Mouse (Mus musculus): Measurements from ENCODE around the gene Lsg1. TPM values are rescaled to one million over a fixed set of nuclear protein-coding genes. Genes with fewer than 3 reads are reported as not detected.
A peak's percentile ranks its signal among the peaks of the same experiment; 100 is the strongest.

The Lsg1 gene
- total and polyA plus RNA-seq, 2 experiments from 2014 or later = 16.7 to 42.1 TPM

- peak; percentile 92 for DNase-seq (ENCODE audit: low spot score)
- Histone ChIP-seq H3K9ac (replicated peaks; ENCODE audit: low read length) (peak overlapping the region; percentile 81), H3K4me2 (ENCODE audit: low read depth, low read length) (peak overlapping the region; percentile 74), H3K4me1 (ENCODE audit: insufficient read depth, low read length) (peaks cover 15% of the 10 kb centered on the region), H3K4me3 (ENCODE audit: low read length) (peak overlapping the region; percentile 61), H3K9me3 (ENCODE audit: low read length) (no peaks in the 10 kb centered on the region), H3K36me3 (ENCODE audit: insufficient read depth, low read length) (0 out of 2 replicates have a peak, but pooled peaks cover 6% of the 10 kb centered on the region), H3K27ac (peak overlapping the region; percentile 95), H3K27me3 (ENCODE audit: insufficient read depth, low read length) (no peaks in the 10 kb centered on the region)
- no peak for TF ChIP-seq CTCF (IDR thresholded peaks at IDR 0.05; ENCODE audit: low read depth)
- 2% methylated on average over 44 of the region's 44 CpGs for whole genome bisulfite sequencing
- ATAC-seq = peak; percentile 91
Observed at GRCm38 (mm10) chr16:30510504-30511451, 76.6 kb downstream of the Lsg1 start.

Other genes starting within 250 kb of the Lsg1 start
- gene Atp13a3, start 181.6 kb downstream of the Lsg1 start, total RNA-seq (2014; rRNA removed) = 19.7 and 30.8 TPM in 2 replicates
- 7.0 and 7.1 TPM in 2 replicates for gene Atp13a3, start 181.6 kb downstream of the Lsg1 start, polyA plus RNA-seq (2015; fragmentation: Nextera tagmentation; extraction: Ambion mirVana)
- 83.9 and 92.9 TPM in 2 replicates for gene Tmem44, start 36.8 kb downstream of the Lsg1 start, total RNA-seq (2014; rRNA removed)
- gene Tmem44, start 36.8 kb downstream of the Lsg1 start, polyA plus RNA-seq (2015; fragmentation: Nextera tagmentation; extraction: Ambion mirVana) = 41.8 and 44.6 TPM in 2 replicates
- gene Fam43a, start 12.1 kb upstream of the Lsg1 start, total RNA-seq (2014; rRNA removed) = 28.8 and 33.1 TPM in 2 replicates
- gene Fam43a, start 12.1 kb upstream of the Lsg1 start, polyA plus RNA-seq (2015; fragmentation: Nextera tagmentation; extraction: Ambion mirVana) = 14.4 and 14.8 TPM in 2 replicates